Mouse (Mus musculus) heart, adult 11 months (tissue): ENCODE measurements around the gene Rgs10.

Experiments used
- DNase-seq: peaks from one replicate; pipeline ENCODE4 v3.0.0; 2022

Gene Rgs10

GRCm38 (mm10) chr7:128332896-128333295, 85.7 kb downstream of the Rgs10 start:
- DNase-seq = peak; percentile 95

GRCm38 (mm10) chr7:128330981-128331380, 87.6 kb downstream of the Rgs10 start:
- peak; percentile 41 for DNase-seq

GRCm38 (mm10) chr7:128324977-128325376, 93.6 kb downstream of the Rgs10 start:
- peak; percentile 59 for DNase-seq
